Mouse (Mus musculus) embryo, embryonic 10 days (tissue): ENCODE measurements around the gene Tram2.

Experiments used
- DNase-seq: peaks from one replicate; pipeline ENCODE4 v3.0.0-alpha.2; 2015; ENCODE audit warnings: low spot score

The Tram2 gene

GRCm38 (mm10) chr1:21079217-21079773 lies at the start of gene Tram2:
Gene Tram2 (minus strand): TSS chr1:21079229.
- DNase-seq = peak; percentile 89

GRCm38 (mm10) chr1:21124713-21125336 lies 45.8 kb upstream of the Tram2 start:
- no peak for DNase-seq

DNA sequence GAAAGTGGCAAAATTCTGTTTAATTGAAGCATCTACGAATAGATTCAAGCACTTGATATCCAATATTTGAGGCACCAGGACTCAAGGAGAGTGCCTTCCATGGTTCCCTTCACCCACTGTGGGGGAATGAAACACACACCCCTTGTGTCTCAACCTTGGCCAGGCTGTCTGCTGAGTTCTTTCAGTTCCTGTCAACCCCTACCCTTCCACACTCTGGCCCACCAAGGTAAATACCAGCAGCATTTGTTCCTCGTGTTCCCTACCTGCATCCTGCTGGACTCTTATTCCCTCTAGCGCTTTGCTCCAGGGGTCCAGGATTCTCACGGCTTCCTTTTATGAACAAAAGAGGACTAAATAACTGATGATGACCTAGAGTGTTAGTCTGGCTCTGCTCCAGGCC lies 24.8 kb upstream of the Tram2 start:
- no peak for DNase-seq

DNA sequence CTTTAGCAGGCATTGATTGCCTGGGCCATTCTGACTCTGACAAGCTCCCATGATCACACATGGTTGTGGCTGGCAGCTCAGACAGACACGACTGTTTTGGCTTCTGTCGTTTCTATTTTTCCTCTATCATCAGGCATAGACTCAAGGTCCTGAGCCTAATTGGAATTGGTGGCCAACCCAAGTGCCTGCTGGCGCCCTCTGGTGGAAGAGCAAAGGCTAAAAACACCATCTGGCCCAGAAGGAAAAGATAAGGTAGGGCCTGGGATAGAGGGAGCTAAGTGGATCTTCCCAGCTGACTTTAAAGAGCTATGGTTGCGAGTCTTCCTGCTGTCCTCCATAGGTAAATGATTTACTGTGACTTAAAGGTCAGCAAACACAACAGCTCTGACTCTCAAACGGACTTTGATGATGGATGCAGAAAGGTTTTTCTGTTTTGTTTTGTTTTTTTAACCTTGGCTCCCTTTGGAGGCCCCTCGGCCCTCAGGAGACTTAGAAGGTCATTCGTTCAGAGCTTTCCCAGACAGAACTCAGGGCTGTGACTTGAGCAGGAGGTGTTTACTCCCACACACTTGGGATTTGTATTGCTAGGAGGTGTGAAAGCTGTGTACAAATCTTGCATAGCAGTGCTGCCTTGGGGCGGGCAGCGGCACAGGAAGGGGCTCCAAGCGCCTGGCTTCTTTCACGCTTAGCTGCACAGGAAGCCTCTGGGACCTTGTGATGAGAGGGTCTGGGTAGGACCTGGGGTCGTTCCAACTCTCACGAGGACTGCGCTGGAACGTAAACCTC lies 22.4 kb upstream of the Tram2 start:
- DNase-seq = peak; percentile 73

GRCm38 (mm10) chr1:21100726-21101125 lies 21.7 kb upstream of the Tram2 start:
- DNase-seq = no peak

GRCm38 (mm10) chr1:21097001-21097989 lies 18.3 kb upstream of the Tram2 start:
- DNase-seq = no peak

- DNase-seq = no peak
Observed at GRCm38 (mm10) chr1:21094644-21095215, 15.7 kb upstream of the Tram2 start.

GRCm38 (mm10) chr1:21089661-21090117 lies 10.7 kb upstream of the Tram2 start:
- no peak for DNase-seq

DNA sequence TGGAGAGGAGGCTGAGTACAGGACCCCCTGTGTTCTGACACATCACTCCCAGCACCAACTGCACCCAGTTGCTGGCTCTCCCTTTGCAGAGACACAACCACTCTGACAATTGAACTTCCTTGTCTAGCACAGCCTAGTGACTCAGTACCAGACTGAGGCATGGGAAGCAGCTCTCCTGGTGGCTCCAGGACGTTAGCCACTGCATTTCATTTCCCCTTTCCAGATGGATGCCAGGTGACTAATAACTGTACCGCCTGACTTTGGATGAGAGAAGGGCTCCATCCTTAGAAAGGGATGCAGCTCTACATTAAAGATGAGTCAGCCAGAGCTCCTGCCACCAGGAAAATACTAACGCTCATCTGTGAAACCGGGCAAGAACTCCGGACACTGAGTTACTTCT lies 7.3 kb upstream of the Tram2 start:
- no peak for DNase-seq

DNA sequence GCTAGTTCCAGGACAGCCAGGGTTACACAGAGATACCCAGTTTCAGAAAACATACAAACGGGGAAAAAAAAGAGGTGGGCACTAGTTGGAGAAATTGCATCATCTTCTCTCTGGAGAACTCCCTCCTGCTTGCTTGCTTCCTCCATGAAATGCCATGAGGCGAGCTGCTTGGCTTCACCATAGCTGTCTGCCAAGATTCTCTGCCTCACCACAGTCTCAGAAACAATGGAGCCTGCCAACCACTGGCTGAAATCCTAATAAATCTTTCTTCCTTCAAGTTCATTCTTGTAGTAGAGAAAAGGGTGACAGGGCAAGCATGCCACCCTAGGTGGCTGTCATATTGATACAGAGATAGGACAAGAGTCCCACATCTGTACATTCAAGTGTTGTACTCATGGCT lies 5.6 kb upstream of the Tram2 start:
- no peak for DNase-seq

GRCm38 (mm10) chr1:21080362-21080761 lies 1.3 kb upstream of the Tram2 start:
- peak; percentile 43 for DNase-seq

DNA sequence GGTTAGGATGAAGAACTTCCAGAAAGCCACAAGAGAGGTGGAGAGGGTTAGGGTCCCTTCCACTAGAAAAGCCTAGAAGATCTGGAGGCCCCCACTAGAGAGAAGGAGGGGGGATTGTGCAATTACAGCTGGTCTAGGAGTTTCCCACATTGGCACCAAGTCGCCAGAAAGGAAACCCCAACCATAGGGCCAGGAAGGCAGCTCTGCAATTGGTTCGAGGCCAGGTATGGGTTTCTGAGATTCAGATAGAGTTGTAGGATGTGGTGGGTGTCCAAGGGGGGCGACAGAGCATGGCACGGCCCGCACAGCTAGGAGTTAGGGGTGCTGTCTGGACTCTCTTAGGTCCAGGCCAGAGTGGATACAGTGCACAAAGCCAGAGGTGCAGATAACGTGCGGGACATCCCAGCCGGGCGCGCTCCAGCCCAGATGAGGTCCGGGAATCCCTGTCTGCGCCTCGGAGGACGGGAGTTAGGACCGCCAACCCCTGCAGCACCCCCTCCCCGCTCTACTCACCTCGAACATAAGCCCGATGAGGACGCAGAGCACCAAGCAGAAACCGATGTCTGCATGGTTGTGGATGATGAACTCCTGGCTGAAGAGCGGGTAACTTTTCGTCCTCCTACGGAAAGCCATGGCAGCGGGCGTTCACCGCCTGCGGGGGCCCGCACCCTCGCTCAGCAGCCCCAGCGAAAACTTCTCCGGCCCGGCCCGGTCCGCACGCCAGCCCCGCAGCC lies 381 bp downstream of the Tram2 start:
- peak; percentile 48 for DNase-seq

GRCm38 (mm10) chr1:21077619-21078018 lies 1.4 kb downstream of the Tram2 start:
- DNase-seq = peak; percentile 10

DNA sequence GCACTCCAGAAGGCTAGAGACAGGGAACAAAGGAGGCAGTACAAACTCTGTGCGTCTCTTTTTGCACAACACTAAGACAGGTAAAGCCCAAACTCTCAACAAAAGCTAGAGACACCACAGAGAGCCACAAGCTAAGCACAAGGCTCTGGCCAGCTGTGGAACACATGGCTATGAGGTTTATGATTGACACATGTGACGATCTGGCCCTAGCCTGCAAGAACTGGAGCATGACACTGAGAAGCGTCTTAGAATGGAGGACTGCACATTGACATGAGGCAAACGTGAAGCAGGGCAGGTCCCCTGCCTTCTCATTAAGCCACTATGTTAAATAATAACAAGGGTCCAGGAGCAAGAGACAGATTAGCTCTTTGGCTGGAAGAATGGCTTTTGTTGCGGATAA lies 1.8 kb downstream of the Tram2 start:
- DNase-seq = peak; percentile 28

DNA sequence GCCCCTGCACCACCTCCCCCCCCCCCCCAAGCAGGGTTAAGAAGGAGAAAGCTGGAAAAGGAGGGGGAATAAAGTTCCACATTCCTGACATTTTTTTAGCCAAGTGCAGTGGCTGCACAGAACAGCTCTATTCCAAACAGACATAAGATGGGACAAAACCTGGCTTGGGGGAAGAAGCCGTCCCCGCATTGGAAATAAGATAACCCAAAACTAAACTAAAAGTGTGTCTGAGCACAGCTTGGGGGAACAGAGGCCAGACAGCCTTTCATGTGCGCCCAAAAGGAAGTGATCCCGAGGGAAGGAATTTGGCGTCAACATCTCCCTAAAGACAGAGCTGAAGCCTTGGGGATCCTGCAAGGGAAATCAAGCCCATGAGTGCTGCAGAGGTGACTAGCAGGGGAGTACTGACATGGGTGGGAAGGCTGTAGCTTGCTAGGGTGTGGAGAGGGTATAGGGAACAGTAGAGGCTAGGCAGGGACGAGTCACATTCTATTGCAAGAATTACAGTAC lies 3.0 kb downstream of the Tram2 start:
- DNase-seq = peak; percentile 14

- peak; percentile 45 for DNase-seq
Observed at GRCm38 (mm10) chr1:21074231-21074630, 4.8 kb downstream of the Tram2 start.

DNA sequence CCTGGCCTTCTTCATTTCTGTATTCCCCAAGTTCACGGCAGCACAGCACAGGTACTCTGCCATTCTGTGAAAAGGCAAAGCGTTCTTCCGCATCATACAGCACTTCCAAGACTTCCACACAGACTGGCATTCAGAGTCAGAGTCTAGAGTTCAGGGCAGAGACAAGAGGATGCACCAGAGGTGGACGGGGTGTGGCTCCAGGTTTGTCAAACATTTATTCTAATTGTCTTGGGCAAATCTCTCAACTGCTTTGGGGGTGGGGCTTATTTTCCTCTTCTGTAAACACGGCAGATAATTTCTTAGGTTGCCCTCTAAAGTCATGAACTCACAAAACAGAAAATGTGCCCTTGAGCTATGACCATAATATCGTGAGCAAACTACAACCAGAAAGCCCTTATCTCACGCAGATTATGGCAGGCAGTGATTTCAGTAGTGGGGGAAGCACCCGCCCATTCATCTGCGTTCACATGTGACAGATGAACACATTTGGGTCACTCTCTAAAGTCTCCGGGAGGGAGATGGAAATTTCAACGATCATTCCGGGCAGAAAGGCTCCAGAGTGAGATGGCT lies 6.1 kb downstream of the Tram2 start:
- DNase-seq = no peak

DNA sequence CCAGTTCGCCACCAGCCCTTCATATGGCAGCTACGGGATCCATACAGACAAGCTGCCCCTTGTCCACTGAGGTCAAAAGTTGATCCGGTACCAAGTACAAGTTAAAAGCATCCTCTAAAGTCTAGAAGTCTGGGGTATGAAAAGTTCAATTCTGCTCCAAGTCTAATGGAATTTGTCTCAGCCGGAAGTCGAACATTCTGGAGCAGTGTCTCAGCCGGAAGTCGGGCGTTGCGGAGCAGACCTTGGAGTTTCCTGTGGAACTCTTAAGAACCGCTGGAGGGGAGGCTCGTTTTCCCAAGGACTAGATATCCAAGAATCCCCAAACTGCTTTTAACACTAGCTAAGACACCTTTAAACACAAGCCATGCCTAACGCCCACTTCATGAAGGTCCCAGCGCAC lies 8.4 kb downstream of the Tram2 start:
- peak; percentile 7 for DNase-seq

DNA sequence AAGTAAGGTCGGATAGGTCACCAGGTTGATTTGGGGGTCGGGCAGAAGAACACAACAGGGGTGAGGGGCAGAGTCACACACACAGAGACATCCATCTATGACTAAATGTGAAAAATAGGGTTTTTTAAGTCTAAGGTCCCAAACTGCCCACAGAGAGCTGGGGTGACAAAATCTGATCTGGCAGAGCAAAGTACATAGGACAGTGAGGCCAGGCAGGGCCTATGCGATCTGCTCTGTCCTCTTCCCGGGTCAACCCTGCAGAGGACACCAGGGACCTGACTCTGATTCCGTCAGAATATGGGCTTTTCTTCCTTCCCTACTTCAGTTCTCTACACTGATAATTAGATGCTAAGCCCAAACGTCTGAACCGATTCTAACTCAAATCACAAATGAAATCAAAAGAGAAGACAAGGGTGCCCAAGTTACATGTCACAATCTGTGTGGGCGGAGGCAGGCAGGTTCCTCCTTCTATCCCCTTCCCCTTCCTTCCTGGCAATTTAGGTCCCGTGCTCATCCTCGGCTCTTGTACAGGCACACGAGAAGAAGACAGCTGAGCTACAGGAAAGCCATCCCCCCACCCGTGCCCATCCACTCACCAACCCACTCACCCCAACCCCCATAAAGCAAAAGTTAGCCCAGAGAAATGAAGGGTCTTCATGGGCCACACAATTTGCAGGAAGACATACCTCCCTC lies 9.1 kb downstream of the Tram2 start:
- no peak for DNase-seq

- DNase-seq = peak; percentile 25
Observed at GRCm38 (mm10) chr1:21068491-21068890, 10.5 kb downstream of the Tram2 start.
